Mouse (Mus musculus): ENCODE measurements at regions not wholly inside any gene's neighbourhood (a gene's known extent, or its start where the extent isn't known, plus 50 kb on each side); places are given as distances from the start of the nearest gene placed in this dataset.

GRCm38 (mm10) chr11:31524065-31524618, 147.5 kb downstream of the Bod1 start:
- TF ChIP-seq CTCF (IDR thresholded peaks at IDR 0.05; ENCODE audit: low read depth) (no peak), EP300 (IDR thresholded peaks at IDR 0.05; ENCODE audit: low read depth) (no peak)

Measured in liver, postnatal 0 days (tissue).